In the genomic region with DNA sequence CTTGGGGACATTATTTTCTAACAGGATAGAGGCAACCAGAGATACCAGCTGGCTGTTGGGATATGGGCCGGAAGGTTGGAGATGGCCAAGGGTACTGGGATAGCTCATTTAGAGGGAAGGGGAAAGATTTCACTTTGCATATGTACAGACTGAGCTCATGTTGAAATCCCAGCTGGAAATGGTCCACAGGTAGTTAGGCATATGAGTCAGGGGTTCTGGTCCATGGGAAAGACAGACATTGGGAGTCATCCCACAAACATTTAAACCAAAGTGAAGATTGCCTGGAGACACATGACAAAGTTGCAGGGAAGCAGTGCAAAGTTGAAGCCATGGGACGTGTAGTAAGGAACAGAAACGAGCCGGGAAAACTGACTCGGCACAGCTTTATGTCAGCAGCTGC, we compare ENCODE assay signal across 18 mouse cellular contexts.
"Had no signal": no experiment of that assay in that cellular context is flagged by ENCODE, and none has a peak within 500 bp of the region (broad histone marks: within the 10 kb centered on the region; RNA-seq: fewer than 3 reads in every experiment).

No protein-coding gene starts in this region.

- H3K27me3 ChIP-seq: limb, embryonic 12.5 days; limb, embryonic 15.5 days; liver, embryonic 15.5 days; midbrain, embryonic 12.5 days; midbrain, embryonic 15.5 days; neural tube, embryonic 12.5 days; neural tube, embryonic 15.5 days had no signal

- DNase-seq: kidney, adult 9 months; kidney, postnatal 14 days; kidney, postnatal 4 days; left cerebral cortex, postnatal 4 days; lung, adult 2 months; lung, postnatal 14 days; lung, postnatal 4 days; right cerebral cortex, adult 18-20 months; right cerebral cortex, postnatal 14 days; right cerebral cortex, postnatal 4 days; thymus, postnatal 25 days had no signal

- ATAC-seq: midbrain, embryonic 15.5 days had no signal
